Mouse (Mus musculus) heart, postnatal 0 days (tissue): ENCODE measurements around the gene Celf2.

Experiments used
- CTCF ChIP-seq: IDR thresholded peaks from 2 replicates; pipeline ENCODE4 v1.5.1; 2016; ENCODE audit warnings: antibody characterized with exemption, control low read depth, low read depth
- EP300 ChIP-seq: IDR thresholded peaks from 2 replicates; pipeline ENCODE4 v1.6.1; 2016; ENCODE audit warnings: antibody characterized with exemption, low read depth

- TF ChIP-seq CTCF (no peak), EP300 (no peak)
These were observed 239.3 kb downstream of the Celf2 start for GRCm38 (mm10) chr2:7270051-7270450.
